8 mouse cellular contexts compared by ENCODE assay signal in the genomic region with DNA sequence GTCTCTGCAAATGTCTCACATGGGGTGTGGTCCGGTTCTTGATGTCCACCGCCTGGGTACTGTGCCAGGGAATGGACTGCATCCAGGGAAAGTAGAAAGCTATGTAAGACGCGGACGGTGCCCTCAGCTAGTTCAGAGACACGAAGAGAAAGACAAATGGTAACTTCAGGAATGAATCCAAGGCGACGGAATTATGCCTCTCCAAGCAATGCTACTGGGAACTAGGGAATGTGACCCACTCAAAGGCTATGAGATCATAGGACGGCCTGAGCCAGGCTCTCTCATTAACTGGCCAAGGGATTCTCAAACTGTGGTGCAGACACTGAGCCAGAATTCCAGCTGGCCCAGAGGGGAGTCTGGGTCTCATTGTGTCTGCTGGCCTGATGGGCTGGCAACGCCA.
DNase-seq lines count a peak whose midpoint lies in the region.

No protein-coding gene starts in this region.

- peak; percentile 9 to 18 for DNase-seq in cerebellum, adult 18-20 months
- no peak for DNase-seq in cerebellum, adult 11 months
- peak; percentile 10 for DNase-seq in ovary, postnatal 36 days (ENCODE audit: low spot score)
- DNase-seq in ovary, postnatal 10 days (ENCODE audit: low spot score) = no peak
- DNase-seq in heart, postnatal 10 days = peak; percentile 71 to 75
- peak; percentile 61 for DNase-seq in skeletal muscle tissue, adult 2 months (ENCODE audit: low read depth, low spot score)
- DNase-seq in thymus, postnatal 14 days = no peak
- no peak for DNase-seq in spleen, postnatal 36 days (ENCODE audit: low spot score in 2 of 2)

- intact Hi-C loops in heart, postnatal 10 days (cut with DNase I) = no loop called here

Comparison
In these comparisons a context has a peak if more than half of its experiments do, and no peak if none do; other contexts are left out.
1. DNase-seq: peak in cerebellum, adult 18-20 months (2 of 2), ovary, postnatal 36 days (single experiment), heart, postnatal 10 days (2 of 2) and skeletal muscle tissue, adult 2 months (single experiment); none in cerebellum, adult 11 months (single experiment), ovary, postnatal 10 days (single experiment), thymus, postnatal 14 days (single experiment) and spleen, postnatal 36 days (0 of 2).